Mouse (Mus musculus) layer of hippocampus, adult 2 months (tissue): ENCODE data around the gene Timp2. TPM values are rescaled to one million over a fixed set of nuclear protein-coding genes. Genes with fewer than 3 reads are reported as not detected.
"Not testable (repeated sequence)": the region's sequence is repeated elsewhere in the genome, so short reads cannot be mapped to it uniquely, and the experiment has no call there.

Source experiments
- DNase-seq, 2 experiments: peaks; one replicate each; pipeline ENCODE4 v3.0.0; 2022; ENCODE audit warnings: low spot score in 2 of 2
- H3K27ac ChIP-seq: fragments of 200-600 bp; 2 replicates; pipeline ENCODE4 v1.8.1; 2022
- H3K4me3 ChIP-seq: fragments of 200-600 bp; 2 replicates; pipeline ENCODE4 v1.8.1; 2022; ENCODE audit warnings: mild to moderate bottlenecking
- CTCF ChIP-seq: fragments of 200-600 bp; conservative IDR thresholded peaks from 2 replicates; pipeline ENCODE4 v1.8.1; 2022; ENCODE audit warnings: antibody characterized with exemption, mild to moderate bottlenecking, moderate library complexity
- total RNA-seq, 2 experiments: library from RNA; stranded (reverse); gene quantifications; 2 replicates each; pipeline ENCODE4 v1.2.3; 2021

The Timp2 gene
- total RNA-seq, 2 experiments from 2014 or later: 168 to 196 TPM

DNA sequence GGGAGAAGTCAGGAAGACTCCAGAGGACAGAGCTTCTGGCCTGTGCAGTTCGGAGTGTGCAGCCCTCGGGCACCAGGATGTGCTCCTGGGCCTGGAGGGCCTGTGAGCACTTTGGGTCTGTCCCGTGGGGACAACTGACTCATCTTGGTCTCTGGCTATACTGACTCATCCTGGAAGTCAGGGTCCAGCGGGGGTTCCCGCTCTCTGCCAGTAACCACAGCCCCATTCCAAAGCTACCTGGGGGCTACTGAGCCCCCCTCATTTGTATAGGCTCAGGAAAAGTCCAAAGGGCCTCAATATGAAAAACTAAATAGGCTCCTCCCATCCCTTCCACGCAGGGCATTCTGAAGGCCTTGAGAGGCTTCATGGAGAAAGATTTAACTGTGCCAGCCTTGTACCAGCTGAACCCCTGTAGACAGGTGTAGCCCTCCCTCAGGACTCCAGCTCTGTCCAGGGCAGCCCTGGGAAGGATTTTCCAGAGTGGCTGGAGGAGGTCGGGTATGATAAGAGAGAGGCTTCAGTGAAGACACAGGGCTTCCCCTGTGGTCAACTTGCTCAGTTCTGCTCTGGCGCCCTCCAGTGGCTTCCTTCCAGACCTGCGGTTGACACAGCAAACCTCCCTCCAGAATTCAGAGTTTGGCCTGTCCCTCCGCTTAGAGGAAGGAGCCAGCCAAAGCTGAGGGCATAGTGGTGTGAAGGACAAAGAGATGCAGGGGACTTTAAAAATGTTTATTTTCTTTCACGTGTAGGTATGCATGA is 23.9 kb upstream of the Timp2 start:
- H3K4me3 ChIP-seq: no peak overlapping the region
- TF ChIP-seq CTCF: peak; percentile 95
- peak; percentile 80 to 86 for DNase-seq
- H3K27ac ChIP-seq: no peak overlapping the region

DNA sequence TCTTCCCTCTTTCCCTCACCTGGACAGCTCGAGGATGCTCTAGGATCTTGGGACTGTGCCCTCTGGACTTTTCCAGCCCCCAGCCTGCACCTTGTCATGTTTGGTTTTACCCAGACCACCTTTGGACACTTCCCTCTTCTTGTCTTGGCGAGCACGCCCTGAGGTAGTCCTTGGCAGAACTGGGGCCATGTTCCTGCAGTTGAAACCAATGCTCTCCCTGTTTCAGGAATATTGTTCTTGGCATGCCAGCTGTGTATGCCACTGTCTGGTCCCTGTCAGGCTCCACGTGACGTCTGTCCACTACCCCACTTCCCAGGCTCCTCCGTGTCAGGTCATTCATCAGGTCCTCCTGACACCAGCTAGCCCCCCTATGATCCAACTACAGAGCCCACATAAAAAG is 23.1 kb upstream of the Timp2 start:
- DNase-seq: no peak
- Histone ChIP-seq H3K27ac (no peak overlapping the region), H3K4me3 (no peak overlapping the region)
- TF ChIP-seq CTCF: no peak

DNA sequence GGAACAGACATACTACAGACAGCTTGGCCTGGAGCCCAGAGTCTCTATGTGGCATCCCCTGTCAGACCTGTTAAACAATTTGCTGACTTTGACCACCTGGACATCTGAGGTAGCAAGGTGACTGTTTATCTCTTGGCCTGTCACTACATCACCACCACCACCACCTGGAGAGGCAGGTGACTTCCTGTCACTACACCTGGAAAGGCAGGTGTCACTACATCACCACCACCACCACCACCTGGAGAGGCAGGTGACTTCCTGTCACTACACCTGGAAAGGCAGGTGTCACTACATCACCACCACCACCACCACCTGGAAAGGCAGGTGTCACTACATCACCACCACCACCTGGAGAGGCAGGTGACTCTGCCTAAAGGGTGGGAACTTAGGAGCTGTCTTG is 20.8 kb upstream of the Timp2 start:
- DNase-seq: peak in 1 of 2 experiments; percentile 2
- H3K4me3 ChIP-seq: not testable (repeated sequence)

DNA sequence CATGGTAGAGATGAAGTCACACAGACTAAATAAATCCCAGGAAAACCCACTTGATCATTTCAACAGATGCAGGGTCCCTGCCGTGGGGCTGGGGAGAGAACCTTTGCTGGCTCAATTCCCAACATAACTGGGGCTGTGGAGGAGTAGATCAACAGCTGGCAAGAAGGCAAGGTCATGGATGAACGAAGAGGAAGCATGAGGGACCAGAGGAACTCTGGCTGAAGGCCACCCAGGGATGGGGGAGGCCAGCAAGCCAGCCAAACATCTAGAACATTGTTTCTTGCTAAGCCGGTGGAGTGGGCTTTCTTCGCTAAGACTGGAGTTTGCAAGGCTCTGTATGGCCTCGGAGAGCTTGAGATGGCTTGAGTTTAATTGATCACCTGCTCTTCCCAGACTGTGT is 20.3 kb upstream of the Timp2 start:
- DNase-seq: no peak
- H3K4me3 ChIP-seq: no peak overlapping the region
- no peak for TF ChIP-seq CTCF
- no peak overlapping the region for H3K27ac ChIP-seq

More for the DNA sequence above, 20.8 kb upstream of the Timp2 start:
- H3K27ac ChIP-seq: not testable (repeated sequence)

DNA sequence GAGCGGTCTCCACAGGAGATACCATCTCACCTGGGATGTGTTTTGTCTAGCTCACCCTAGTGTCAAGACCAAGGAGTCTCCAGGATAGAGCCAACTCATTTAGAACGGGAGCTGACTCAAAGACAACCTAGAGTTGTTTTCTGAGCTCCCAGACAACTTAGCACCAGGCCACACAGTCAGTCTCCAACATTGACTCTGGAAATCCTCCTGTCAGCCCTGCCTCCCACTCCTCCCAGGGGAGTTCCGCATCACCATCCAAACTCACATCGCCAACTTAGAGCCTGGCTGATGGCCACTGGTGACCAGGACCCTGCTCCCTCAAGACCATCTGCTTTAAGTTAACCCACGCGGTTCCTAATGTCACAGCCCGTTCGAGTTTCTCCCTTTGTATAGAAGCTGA is 19.9 kb upstream of the Timp2 start:
- Histone ChIP-seq H3K4me3 (no peak overlapping the region), H3K27ac (no peak overlapping the region)
- no peak for TF ChIP-seq CTCF
- peak in 1 of 2 experiments; percentile 7 for DNase-seq

DNA sequence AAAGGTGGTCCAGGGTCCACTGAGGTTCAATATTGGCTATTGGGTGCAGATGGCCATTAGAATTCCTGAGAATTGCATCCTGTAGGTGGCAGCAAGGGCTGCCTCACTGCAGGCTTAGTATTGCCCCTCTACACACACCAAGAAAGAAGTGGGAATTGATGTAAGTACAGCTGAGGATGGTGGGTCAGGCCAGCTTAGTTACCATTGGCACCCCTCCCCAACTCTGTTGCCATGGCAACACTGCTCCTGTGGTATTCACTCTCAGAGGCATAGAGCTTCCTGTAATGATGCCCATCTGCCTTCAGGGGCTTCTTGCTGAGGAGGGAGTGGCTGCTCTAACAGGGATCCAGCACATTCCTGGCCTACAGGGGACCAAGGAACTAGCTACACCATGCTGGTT is 19.5 kb upstream of the Timp2 start:
- TF ChIP-seq CTCF: peak; percentile 53
- H3K27ac ChIP-seq: no peak overlapping the region
- H3K4me3 ChIP-seq: no peak overlapping the region
- DNase-seq: peak in 1 of 2 experiments; percentile 7

DNA sequence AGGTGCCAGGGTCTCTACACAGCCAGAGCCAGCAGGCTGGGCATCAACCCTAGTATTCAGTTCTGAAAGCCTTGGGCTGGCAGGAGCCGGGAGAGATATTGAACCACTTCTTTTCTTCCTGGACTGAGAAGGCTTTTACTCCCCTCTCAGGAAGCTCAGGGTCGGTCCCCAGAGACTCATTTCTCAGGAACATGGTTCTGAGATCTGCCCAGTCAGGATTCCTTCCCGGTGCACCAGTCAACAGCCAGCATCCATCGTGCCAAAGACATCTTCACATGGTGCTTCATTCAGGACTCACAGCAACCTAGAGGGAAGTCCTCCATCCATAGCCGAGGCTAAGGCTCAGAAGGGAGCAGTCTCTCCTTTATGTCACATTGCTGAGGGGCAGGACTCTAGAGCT is 19.0 kb upstream of the Timp2 start:
- DNase-seq: peak in 1 of 2 experiments; percentile 3
- Histone ChIP-seq H3K27ac (no peak overlapping the region), H3K4me3 (no peak overlapping the region)
- no peak for TF ChIP-seq CTCF

DNA sequence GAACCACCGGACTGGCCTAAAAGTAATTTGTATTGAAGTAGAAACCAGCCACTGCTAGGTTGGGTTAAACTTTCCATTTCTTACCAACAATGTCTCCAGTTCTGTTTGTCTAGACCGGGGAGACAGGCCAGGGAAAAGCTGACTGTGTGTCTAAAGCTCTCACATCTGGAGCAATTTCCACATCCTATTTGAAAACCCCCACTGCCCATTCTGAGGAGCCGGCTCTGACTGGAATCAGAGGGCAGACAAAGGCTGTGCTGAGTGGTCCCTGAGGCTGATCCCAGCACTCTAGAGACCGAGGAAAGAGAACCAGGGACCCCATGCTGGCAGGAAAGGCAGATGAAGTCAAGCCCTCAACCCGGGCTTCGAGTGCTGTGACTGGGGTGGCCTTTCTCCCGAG is 17.1 kb upstream of the Timp2 start:
- Histone ChIP-seq H3K4me3 (no peak overlapping the region), H3K27ac (no peak overlapping the region)
- DNase-seq: peak in 1 of 2 experiments; percentile 3
- no peak for TF ChIP-seq CTCF

DNA sequence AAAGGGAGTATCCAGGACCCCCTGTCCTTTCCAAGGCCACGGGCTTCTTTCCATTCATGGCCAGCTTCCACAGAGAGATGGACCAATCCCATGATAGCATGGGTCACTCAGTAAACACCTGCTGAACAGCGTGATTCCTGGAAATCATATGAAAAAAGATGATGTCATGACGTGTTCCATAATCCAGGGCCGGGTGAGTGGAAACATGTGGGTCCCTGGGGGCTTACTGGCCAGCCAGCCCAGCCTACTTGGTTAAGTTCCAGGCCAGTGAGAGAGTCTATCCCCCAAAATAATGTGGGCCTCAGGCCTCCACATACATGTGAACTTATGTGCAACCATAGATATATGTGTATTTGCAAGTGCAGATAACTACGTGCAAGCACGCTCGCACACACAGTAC is 16.3 kb upstream of the Timp2 start:
- Histone ChIP-seq H3K4me3 (no peak overlapping the region), H3K27ac (no peak overlapping the region)
- DNase-seq: peak in 1 of 2 experiments; percentile 8
- TF ChIP-seq CTCF: no peak

DNA sequence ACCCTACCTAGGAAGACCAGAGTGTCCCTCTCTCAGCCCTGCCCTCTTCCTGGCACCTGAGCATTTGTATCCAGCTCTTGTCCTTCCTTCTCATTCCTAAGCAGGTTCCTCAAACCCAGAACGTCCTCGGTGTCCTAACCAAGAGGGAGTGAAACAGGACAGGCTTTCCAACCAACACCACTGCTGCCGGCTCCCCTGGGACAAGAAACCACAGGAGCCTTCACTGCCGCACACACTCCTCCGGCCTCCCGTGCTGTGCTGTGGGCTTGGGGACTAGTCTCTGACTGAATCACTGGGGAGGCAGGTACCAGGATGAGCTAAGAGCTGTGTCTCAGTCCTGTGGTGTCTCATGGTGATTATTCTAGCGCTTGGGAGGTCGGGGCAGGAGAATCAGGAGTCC is 14.1 kb upstream of the Timp2 start:
- no peak for DNase-seq
- TF ChIP-seq CTCF: no peak
- H3K4me3 ChIP-seq: no peak overlapping the region
- no peak overlapping the region for H3K27ac ChIP-seq

DNA sequence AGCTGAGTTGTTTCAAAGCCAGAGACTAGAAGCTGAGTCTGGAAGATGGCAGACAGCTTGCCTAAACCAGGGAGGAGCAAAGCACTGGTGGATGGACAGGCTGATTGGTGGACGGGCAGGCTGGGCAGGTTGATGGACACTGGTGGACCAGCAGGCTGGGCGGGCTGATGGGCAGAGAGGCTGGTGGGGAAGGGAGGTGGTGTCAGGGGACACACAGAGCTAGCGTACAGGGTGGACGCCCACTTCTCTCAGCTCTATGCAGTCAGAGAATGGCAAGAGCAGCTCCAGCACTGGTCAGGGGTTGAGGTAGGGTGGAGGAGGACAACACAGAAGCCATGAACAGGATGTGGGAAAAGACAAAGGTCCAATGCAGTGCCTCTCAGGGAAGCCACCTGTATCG is 13.7 kb upstream of the Timp2 start:
- TF ChIP-seq CTCF: no peak
- Histone ChIP-seq H3K4me3 (no peak overlapping the region), H3K27ac (no peak overlapping the region)
- DNase-seq: no peak

DNA sequence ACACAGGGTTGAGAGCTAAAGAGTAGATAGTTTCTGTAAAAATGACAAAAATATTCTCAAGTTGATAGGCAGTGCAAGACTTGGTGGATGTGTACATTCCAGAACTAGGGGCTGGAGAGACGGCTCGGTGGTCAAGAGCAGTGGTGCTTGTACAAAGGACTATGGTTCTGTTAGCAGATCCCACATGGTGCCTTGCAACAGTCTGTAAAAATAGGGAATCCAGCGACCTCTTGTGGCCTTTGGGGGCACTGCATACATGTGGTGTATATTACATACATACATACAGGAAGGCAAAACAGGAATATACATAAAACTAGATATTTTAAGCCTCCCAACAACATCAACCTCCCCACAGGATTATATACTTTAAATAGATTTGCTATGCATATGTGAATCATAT is 12.8 kb upstream of the Timp2 start:
- peak; percentile 65 for TF ChIP-seq CTCF
- H3K27ac ChIP-seq: no peak overlapping the region
- H3K4me3 ChIP-seq: no peak overlapping the region
- no peak for DNase-seq

DNA sequence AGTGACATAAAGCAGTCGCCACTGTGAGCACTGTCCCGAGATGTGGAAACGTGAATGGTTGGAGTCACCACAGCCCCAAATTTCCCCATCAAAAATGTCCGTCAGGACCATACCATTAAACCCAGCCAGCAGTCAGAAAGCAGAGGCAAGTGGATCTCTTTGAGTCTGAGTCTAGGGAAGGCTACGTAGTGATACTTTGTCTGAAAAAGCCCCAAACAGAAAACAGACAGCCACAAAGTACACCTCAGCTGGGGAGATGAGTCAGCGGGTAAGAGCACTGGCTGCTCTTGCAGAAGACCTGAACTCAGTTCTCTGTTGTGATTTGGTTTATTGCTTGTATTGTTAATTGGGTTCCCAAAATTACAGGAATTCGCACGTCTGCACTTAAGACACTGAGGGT is 11.0 kb upstream of the Timp2 start:
- no peak for TF ChIP-seq CTCF
- Histone ChIP-seq H3K27ac (no peak overlapping the region), H3K4me3 (no peak overlapping the region)
- no peak for DNase-seq

DNA sequence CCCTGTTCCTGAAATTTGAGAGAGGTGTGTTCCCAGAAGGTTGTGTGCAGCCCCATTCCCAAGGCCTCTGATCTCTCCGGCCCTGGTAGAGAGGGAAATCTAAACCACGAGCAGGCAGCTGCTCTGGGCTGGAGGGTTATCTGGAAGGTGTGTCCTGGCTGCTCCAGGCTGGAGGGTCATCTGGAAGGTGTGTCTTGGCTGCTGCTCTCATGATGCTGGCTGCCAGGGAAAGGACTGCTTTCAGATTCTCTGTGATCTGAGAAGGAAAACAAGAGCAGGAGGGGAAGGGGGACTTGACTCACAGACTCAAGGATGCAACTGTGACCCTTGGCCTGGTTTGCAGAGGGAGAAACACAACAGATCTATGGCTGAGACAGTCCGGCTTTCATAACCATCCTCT is 10.6 kb upstream of the Timp2 start:
- TF ChIP-seq CTCF: no peak
- DNase-seq: no peak
- Histone ChIP-seq H3K27ac (no peak overlapping the region), H3K4me3 (no peak overlapping the region)
